Mouse (Mus musculus): ENCODE data around the gene Nek4.
A peak's percentile ranks its signal among the peaks of the same experiment; 100 is the strongest.

Gene Nek4

DNA sequence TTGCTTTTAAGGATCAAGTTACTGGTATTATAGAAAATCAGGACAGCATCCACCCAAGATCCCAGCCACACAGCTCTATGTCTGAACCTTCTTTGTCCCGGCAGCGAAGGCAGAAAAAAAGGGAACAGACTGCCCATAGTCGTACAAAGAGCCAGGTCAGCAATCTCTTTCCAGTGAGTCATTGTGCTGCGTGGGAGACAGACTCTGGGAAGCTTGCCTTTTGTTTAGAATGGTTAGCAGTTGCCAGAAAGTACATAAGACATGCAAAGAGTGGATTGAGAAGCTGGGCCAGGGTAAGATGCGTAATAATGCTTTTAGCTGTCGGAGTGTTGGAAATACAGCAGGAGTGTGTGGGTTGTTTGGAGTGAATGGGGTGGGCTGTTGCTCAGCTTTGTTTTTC, 23.0 kb downstream of the Nek4 start:
- DNase-seq: no peak

DNA sequence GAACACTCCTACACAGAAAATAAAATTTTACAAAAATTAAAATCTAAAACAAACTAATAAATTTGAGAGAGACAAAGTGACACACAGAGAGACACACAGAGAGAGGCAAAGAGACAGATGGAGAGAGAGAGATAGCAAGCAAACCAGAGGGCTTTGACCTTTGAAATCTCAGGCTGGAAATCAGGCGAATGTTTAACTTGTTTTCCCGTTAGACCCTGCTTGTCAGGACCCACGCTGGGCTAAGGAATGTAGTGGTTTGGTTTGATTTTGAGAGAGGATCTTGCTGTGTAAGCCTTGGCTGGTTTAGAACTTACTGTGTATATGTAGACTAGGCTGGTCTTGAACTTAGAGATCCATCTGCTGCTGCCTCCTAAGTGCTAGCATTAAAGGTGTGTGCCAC, 25.0 kb downstream of the Nek4 start:
- no peak for DNase-seq

DNA sequence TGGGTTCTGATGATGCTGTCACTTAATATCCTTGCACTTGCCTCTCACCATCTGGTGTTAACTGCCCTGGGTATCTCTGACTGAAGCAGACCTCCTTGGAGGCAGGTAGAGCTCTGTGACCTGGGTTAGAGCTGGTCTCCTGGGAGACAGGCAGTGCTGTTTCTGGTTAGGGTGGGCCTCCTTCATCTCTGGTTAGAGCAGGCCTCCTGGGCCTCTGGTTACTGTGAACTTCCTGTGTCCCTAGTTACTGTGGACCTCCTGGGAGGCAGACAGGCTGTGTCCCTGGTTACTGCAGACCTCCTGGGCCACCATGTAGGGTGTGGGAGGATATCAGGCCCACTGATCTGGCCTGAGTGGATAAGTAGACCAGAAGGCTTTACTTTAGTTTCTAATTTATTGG, 45.2 kb downstream of the Nek4 start:
- DNase-seq: no peak

DNA sequence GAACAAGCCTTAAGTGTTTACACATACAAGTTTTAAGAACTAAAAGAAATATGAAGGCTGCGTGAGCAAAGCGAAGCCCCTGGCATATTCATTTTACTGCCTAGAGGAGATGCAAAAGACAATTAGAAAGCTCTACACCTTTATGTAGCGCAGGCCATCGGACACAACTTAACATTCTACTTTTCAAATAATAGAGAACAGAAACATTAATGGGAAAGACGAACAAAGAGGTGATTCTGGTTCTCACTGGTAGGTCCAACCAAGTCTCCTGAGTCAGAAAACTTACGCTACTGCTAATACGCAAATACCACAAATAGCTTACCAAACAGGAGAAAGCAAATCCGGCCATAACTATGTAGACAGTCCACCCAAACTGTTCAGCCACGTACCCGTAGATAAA, 49.2 kb downstream of the Nek4 start:
- no peak for DNase-seq

DNA sequence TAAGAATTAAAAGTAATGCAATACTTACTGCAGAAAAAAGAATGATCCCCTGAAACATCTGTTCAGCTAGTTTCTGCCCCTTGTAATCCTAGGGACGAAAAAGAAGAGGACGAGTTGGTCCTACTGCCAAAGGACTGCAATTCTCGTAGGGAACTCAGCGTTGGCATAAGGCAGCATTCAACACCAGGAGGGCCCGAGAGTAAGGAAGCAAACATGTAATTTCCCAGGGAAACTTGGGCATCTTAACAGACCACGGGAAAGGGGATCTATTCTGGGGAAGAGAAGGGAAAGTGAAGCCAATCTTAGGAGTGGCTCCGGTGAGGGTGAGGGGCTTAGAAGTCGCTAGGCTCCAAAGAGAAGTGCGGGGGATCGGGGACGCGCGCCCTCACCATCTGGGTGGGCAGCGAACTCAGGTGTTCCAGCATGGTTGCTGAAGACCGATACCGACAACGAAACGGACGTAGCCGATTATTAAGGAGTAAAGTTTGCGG, 49.7 kb downstream of the Nek4 start:
- no peak for DNase-seq

GRCm38 (mm10) chr14:31001307-31002205, 50.4 kb downstream of the Nek4 start, which contains the start of the genes Glt8d1 and Spcs1:
Glt8d1 (plus strand) TSS chr14:31001400.
Spcs1 (minus strand) TSS chr14:31001672.
- DNase-seq: peak; percentile 78

GRCm38 (mm10) chr14:31004527-31004926, 53.4 kb downstream of the Nek4 start:
- DNase-seq: no peak

DNA sequence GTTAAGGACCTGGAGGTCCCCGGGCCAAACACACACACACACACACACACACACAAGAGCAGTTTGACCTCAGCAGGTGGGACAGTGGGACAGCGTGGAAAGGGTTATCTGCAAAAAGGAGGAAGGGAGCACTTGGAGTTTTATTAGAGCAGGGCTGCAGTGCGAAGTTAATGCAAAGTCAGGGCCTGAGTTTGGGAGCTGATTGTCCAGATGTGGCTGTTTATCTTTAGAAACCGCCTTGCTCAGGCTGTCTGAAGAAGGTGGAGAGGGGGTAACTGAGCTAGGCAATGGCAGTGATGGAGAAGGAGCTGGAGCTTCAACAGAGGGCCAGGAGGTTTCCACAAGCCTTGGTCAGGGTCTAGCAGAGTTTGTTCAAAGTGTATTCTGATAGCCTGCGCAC, 55.6 kb downstream of the Nek4 start:
- no peak for DNase-seq

GRCm38 (mm10) chr14:31011588-31011987, 60.4 kb downstream of the Nek4 start:
- DNase-seq: no peak

DNA sequence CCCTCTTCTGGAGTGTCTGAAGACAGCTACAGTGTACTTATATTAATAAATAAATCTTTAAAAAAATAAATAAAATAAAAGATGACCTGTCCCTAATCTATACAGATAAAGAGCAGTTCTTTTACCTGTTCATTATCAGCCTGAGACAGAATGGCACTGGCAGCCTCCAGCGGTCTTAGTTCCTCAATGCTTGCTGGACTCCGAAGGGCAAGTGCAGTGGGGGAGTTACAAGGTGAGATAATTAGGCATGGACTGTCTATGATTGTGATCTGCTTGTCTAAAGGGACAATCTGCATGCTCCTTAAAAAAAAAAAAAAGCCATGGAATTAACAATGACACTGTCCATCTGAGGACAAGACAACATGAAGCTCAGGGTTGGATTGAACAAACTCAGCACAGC, 62.8 kb downstream of the Nek4 start:
- no peak for DNase-seq

- DNase-seq: no peak
Measured at GRCm38 (mm10) chr14:31016063-31016462, 64.9 kb downstream of the Nek4 start.

DNA sequence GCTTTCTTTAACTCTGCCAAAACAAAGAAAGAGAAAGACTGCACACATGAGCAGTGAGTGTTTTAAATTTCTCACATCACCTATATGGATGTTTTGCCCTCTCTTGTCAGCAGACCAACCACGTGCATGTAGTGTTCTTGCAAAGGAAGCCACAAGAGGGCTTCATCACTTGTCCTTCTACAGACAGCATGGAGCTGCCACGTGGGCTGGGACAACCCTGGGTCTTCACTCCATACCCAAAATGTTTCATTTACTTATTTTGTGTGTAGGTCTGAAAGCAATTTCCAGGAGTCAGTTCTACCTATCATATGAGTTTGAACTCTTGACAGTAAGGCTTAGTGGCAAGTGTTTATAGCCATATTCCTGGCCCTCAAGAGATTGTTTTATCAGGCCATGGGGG, 66.7 kb downstream of the Nek4 start:
- DNase-seq: no peak

GRCm38 (mm10) chr14:31018860-31019291, 67.7 kb downstream of the Nek4 start, which contains the start of the genes Pbrm1 and Gnl3:
Pbrm1 (plus strand) TSS chr14:31019138.
Gnl3 (minus strand) TSS chr14:31019152.
- DNase-seq: peak; percentile 96

DNA sequence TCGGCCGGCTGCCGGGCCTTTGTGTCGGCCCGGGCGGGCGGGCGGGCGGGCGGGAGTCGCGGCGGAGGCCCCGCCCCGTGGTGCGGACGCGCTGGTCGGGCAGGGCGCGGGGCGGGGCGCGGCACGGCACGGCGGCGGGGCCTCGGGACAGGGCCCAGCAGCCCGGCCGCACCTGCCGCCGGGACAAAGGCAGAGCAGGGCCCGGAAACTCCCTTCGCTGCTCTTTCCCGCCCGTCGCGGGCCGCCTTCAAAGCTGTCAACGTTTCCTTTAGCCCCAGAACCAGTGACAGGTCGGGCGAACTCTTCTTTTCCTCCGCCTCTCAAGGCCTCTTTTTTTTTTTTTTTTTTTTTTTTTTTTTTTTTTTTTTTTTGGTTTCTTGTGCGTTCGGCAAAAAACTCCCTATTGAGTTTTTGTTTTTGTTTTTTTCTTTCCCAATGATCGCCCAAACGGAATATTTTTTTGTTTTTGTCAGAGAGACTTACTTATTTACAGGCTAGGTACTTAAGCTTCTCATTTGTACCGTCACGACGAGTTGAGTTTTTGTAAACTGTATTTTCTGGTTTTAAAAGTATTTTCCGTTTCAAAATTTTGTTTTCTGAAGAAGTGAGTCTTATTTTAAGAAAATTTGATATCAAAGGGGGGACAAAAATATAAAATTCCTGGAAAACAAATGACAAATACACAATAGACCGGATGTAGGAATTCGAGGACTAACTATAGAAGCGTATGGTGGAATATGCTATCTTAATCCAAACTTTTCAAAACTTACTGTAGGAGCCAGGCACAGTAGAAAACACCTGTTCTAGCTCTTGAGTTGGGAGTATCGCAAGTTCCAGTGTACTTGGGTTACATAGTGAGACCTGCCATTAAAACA, 68.4 kb downstream of the Nek4 start:
- DNase-seq: no peak

DNA sequence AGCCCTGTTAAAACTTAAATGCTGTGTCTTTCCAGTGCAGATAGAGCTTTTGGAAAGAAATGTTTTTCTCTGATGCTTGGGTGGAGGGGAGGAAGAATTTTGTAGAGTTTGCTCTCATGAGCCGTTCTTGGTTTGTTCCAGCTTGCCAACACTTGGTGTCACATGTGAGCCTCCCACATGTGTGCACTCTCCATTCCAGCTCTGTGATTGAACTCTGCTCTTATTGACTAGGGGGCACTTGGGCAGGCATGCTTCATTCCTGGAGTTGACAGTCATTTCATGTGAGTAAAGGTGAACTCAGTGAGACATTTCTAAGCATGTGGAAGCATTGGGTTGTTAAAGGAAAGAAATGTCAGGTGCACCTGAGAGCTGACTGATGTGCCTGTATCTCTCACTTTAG, 71.4 kb downstream of the Nek4 start:
- DNase-seq: no peak

GRCm38 (mm10) chr14:31025785-31026184, 74.6 kb downstream of the Nek4 start:
- no peak for DNase-seq

Data from cerebellum, adult 11 months (tissue).